Mouse (Mus musculus): Measurements from ENCODE around the gene Sec24d.

The Sec24d gene

GRCm38 (mm10) chr3:123298283-123298682, 31.0 kb downstream of the Sec24d start:
- no peak for DNase-seq (ENCODE audit: low read depth)

GRCm38 (mm10) chr3:123301521-123301920, 34.3 kb downstream of the Sec24d start:
- no peak for DNase-seq (ENCODE audit: low read depth)

- DNase-seq (ENCODE audit: low read depth) = no peak
Observed at GRCm38 (mm10) chr3:123305611-123306010, 38.4 kb downstream of the Sec24d start.

GRCm38 (mm10) chr3:123307446-123307845, 40.2 kb downstream of the Sec24d start:
- DNase-seq (ENCODE audit: low read depth) = no peak

- no peak for DNase-seq (ENCODE audit: low read depth)
Observed at GRCm38 (mm10) chr3:123309141-123309540, 41.9 kb downstream of the Sec24d start.

GRCm38 (mm10) chr3:123312477-123313062, 45.3 kb downstream of the Sec24d start:
- DNase-seq (ENCODE audit: low read depth) = no peak

GRCm38 (mm10) chr3:123313477-123313876, 46.2 kb downstream of the Sec24d start:
- DNase-seq (ENCODE audit: low read depth) = no peak

GRCm38 (mm10) chr3:123313920-123314614, 46.8 kb downstream of the Sec24d start:
- no peak for DNase-seq (ENCODE audit: low read depth)

- no peak for DNase-seq (ENCODE audit: low read depth)
Observed at GRCm38 (mm10) chr3:123316066-123316465, 48.8 kb downstream of the Sec24d start.

- no peak for DNase-seq (ENCODE audit: low read depth)
Observed at GRCm38 (mm10) chr3:123317081-123317480, 49.8 kb downstream of the Sec24d start.

- no peak for DNase-seq (ENCODE audit: low read depth)
Observed at GRCm38 (mm10) chr3:123320341-123320740, 53.1 kb downstream of the Sec24d start.

- DNase-seq (ENCODE audit: low read depth) = no peak
Observed at GRCm38 (mm10) chr3:123321612-123322011, 54.4 kb downstream of the Sec24d start.

GRCm38 (mm10) chr3:123322147-123322546, 54.9 kb downstream of the Sec24d start:
- peak; percentile 43 for DNase-seq (ENCODE audit: low read depth)

GRCm38 (mm10) chr3:123324326-123324725, 57.1 kb downstream of the Sec24d start:
- DNase-seq (ENCODE audit: low read depth) = no peak

GRCm38 (mm10) chr3:123329251-123329650, 62.0 kb downstream of the Sec24d start:
- no peak for DNase-seq (ENCODE audit: low read depth)

- no peak for DNase-seq (ENCODE audit: low read depth)
Observed at GRCm38 (mm10) chr3:123330221-123330620, 63.0 kb downstream of the Sec24d start.

- DNase-seq (ENCODE audit: low read depth) = no peak
Observed at GRCm38 (mm10) chr3:123332330-123333054, 65.2 kb downstream of the Sec24d start.

GRCm38 (mm10) chr3:123333055-123333424, 65.8 kb downstream of the Sec24d start:
- DNase-seq (ENCODE audit: low read depth) = no peak

GRCm38 (mm10) chr3:123334947-123335346, 67.7 kb downstream of the Sec24d start:
- no peak for DNase-seq (ENCODE audit: low read depth)

GRCm38 (mm10) chr3:123335480-123335879, 68.2 kb downstream of the Sec24d start:
- DNase-seq (ENCODE audit: low read depth) = no peak

GRCm38 (mm10) chr3:123336455-123336854, 69.2 kb downstream of the Sec24d start:
- no peak for DNase-seq (ENCODE audit: low read depth)

GRCm38 (mm10) chr3:123336951-123337350, 69.7 kb downstream of the Sec24d start:
- DNase-seq (ENCODE audit: low read depth) = no peak

GRCm38 (mm10) chr3:123337853-123338252, 70.6 kb downstream of the Sec24d start:
- no peak for DNase-seq (ENCODE audit: low read depth)

Measured in c-Kit-positive CD71-negative TER-119-negative erythroid progenitor cells, embryonic 14.5 days (primary cell).